In genomic region chr2:104741015-104741758, GRCm38 (mm10) we compare ENCODE assay signal across 13 mouse cellular contexts. TPM values are rescaled to one million over a fixed set of nuclear protein-coding genes. Genes with fewer than 3 reads are reported as not detected.
DNase-seq lines count a peak whose midpoint lies in the region; ATAC-seq and TF ChIP-seq lines count a peak whose summit lies in the region.
"Had no signal": no experiment of that assay in that cellular context is flagged by ENCODE, and none has a peak within 500 bp of the region (broad histone marks: within the 10 kb centered on the region; RNA-seq: fewer than 3 reads in every experiment).

No protein-coding gene starts in this region.

- ATAC-seq in limb, embryonic 11.5 days (ENCODE audit: insufficient number of reproducible peaks, low FRiP score, low TSS enrichment, low read depth): no peak
- ATAC-seq in forebrain, embryonic 15.5 days (replicated peaks): no peak
- ATAC-seq in liver, postnatal 0 days: no peak
- ATAC-seq: inflammation-experienced regulatory T-cells, adult 6 months had no signal

- TF ChIP-seq EP300 in liver, postnatal 0 days (IDR thresholded peaks at IDR 0.05; ENCODE audit: low read depth): no peak

- H3K36me3 ChIP-seq in limb, embryonic 11.5 days (ENCODE audit: control insufficient read depth, insufficient read depth, low read length): no peaks in the 10 kb centered on the region
- no peaks in the 10 kb centered on the region for H3K36me3 ChIP-seq in limb, embryonic 10.5 days
- H3K36me3 ChIP-seq in embryonic facial prominence, embryonic 10.5 days (replicated peaks): no peaks in the 10 kb centered on the region
- H3K36me3 ChIP-seq in forebrain, embryonic 15.5 days: no peaks in the 10 kb centered on the region
- no peaks in the 10 kb centered on the region for H3K36me3 ChIP-seq in liver, postnatal 0 days (replicated peaks; ENCODE audit: insufficient read depth, low read length)
- H3K36me3 ChIP-seq: G1E had no signal

- H3K4me2 ChIP-seq in limb, embryonic 11.5 days (ENCODE audit: low read depth, severe bottlenecking): no peak overlapping the region
- H3K4me2 ChIP-seq in forebrain, embryonic 15.5 days (replicated peaks): peak overlapping the region; percentile 13; the same call in 1 of the 2 replicates
- peak overlapping the region; percentile 77 for H3K4me2 ChIP-seq in liver, postnatal 0 days (ENCODE audit: low read depth, low read length)

- no peaks in the 10 kb centered on the region for H3K4me1 ChIP-seq in limb, embryonic 11.5 days (ENCODE audit: control insufficient read depth, insufficient read depth, low read length)
- peaks cover 22% of the 10 kb centered on the region for H3K4me1 ChIP-seq in limb, embryonic 10.5 days
- peaks cover 24% of the 10 kb centered on the region for H3K4me1 ChIP-seq in embryonic facial prominence, embryonic 10.5 days
- peaks cover 27% of the 10 kb centered on the region for H3K4me1 ChIP-seq in forebrain, embryonic 15.5 days
- H3K4me1 ChIP-seq in liver, postnatal 0 days (ENCODE audit: insufficient read depth): no peaks in the 10 kb centered on the region

- no peaks in the 10 kb centered on the region for H3K9me3 ChIP-seq in limb, embryonic 11.5 days (ENCODE audit: control insufficient read depth, low read length)
- H3K9me3 ChIP-seq in limb, embryonic 10.5 days (replicated peaks): no peaks in the 10 kb centered on the region
- H3K9me3 ChIP-seq in embryonic facial prominence, embryonic 10.5 days: no peaks in the 10 kb centered on the region
- H3K9me3 ChIP-seq in forebrain, embryonic 15.5 days: no peaks in the 10 kb centered on the region
- H3K9me3 ChIP-seq in liver, postnatal 0 days (ENCODE audit: low read length): no peaks in the 10 kb centered on the region
- H3K9me3 ChIP-seq: G1E had no signal

- peaks cover 14% of the 10 kb centered on the region for H3K27me3 ChIP-seq in limb, embryonic 11.5 days (ENCODE audit: control insufficient read depth, insufficient read depth, low read length)
- peaks cover 46% of the 10 kb centered on the region for H3K27me3 ChIP-seq in limb, embryonic 10.5 days (ENCODE audit: low read depth, poor library complexity, severe bottlenecking)
- H3K27me3 ChIP-seq in embryonic facial prominence, embryonic 10.5 days (replicated peaks; ENCODE audit: low read depth, poor library complexity, severe bottlenecking): peaks cover 49% of the 10 kb centered on the region
- no peaks in the 10 kb centered on the region for H3K27me3 ChIP-seq in forebrain, embryonic 15.5 days
- H3K27me3 ChIP-seq in liver, postnatal 0 days (ENCODE audit: insufficient read depth, low read length): peaks cover 6% of the 10 kb centered on the region; the same call in 1 of the 2 replicates

- no peak overlapping the region for H3K27ac ChIP-seq in limb, embryonic 11.5 days (replicated peaks; ENCODE audit: low read depth, low read length)
- H3K27ac ChIP-seq in limb, embryonic 10.5 days: no peak overlapping the region
- no peak overlapping the region for H3K27ac ChIP-seq in embryonic facial prominence, embryonic 10.5 days (replicated peaks)
- H3K27ac ChIP-seq in forebrain, embryonic 15.5 days (replicated peaks): no peak overlapping the region
- H3K27ac ChIP-seq in liver, postnatal 0 days (ENCODE audit: low read depth): peak overlapping the region; percentile 39; the same call in 1 of the 2 replicates

- peak; percentile 22 for DNase-seq in limb, embryonic 11.5 days (ENCODE audit: low spot score)
- no peak for DNase-seq in limb, embryonic 10.5 days (ENCODE audit: low spot score)
- peak; percentile 15 for DNase-seq in embryonic facial prominence, embryonic 10.5 days (ENCODE audit: low spot score)
- no peak for DNase-seq in liver, postnatal 0 days
- no peak for DNase-seq in adrenal gland, postnatal 14 days
- no peak for DNase-seq in lung, postnatal 14 days
- no peak for DNase-seq in natural killer cell, adult 2 months (ENCODE audit: low spot score in 2 of 2)
- DNase-seq: cerebellum, adult 2 months; heart, adult 18-20 months had no signal

- no peak overlapping the region for H3K4me3 ChIP-seq in limb, embryonic 11.5 days (ENCODE audit: low read depth, low read length)
- no peak overlapping the region for H3K4me3 ChIP-seq in limb, embryonic 10.5 days
- no peak overlapping the region for H3K4me3 ChIP-seq in embryonic facial prominence, embryonic 10.5 days
- H3K4me3 ChIP-seq in forebrain, embryonic 15.5 days: no peak overlapping the region
- H3K4me3 ChIP-seq in liver, postnatal 0 days (ENCODE audit: low read depth, low read length): peak overlapping the region; percentile 71

- H3K9ac ChIP-seq in limb, embryonic 11.5 days (ENCODE audit: low read length): no peak overlapping the region
- no peak overlapping the region for H3K9ac ChIP-seq in forebrain, embryonic 15.5 days (replicated peaks)
- H3K9ac ChIP-seq in liver, postnatal 0 days (replicated peaks): peak overlapping the region; percentile 82

- no peak for TF ChIP-seq CTCF in liver, postnatal 0 days (IDR thresholded peaks at IDR 0.05; ENCODE audit: low read depth)

- 29% methylated on average over 7 of the region's 7 CpGs for WGBS in limb, embryonic 11.5 days
- WGBS in limb, embryonic 10.5 days: 28% methylated on average over 7 of the region's 7 CpGs
- WGBS in embryonic facial prominence, embryonic 10.5 days: 26% methylated on average over 7 of the region's 7 CpGs
- 8% methylated on average over 7 of the region's 7 CpGs for WGBS in forebrain, embryonic 15.5 days
- WGBS in liver, postnatal 0 days (ENCODE audit: insufficient replicate concordance): 54% methylated on average over 7 of the region's 7 CpGs

RNA-seq across cellular contexts. Expression of gene Depdc7, which starts 1.5 kb away (rescaled TPM):
- polyA plus RNA-seq in limb, embryonic 11.5 days (2014; fragmentation: Nextera tagmentation; extraction: Ambion mirVana): 4.1 and 4.9 TPM in 2 replicates
- 1.8 and 2.7 TPM in 2 replicates for polyA plus RNA-seq in limb, embryonic 10.5 days (2016; fragmentation: Nextera tagmentation; extraction: Ambion mirVana)
- polyA plus RNA-seq in embryonic facial prominence, embryonic 10.5 days (2016; fragmentation: Nextera tagmentation; extraction: Ambion mirVana): 2.5 and 2.8 TPM in 2 replicates
- 2.0 and 2.8 TPM in 2 replicates for polyA plus RNA-seq in forebrain, embryonic 15.5 days (2015; fragmentation: Nextera tagmentation; extraction: Ambion mirVana)
- polyA plus RNA-seq in liver, postnatal 0 days (2015; fragmentation: Nextera tagmentation; extraction: Ambion mirVana): 20.6 and 21.6 TPM in 2 replicates
- 1.8 and 5.2 TPM in 2 replicates for total RNA-seq in adrenal gland, postnatal 14 days (2021)
- polyA plus RNA-seq: inflammation-experienced regulatory T-cells, adult 6 months had no signal

RNA-seq across cellular contexts. Expression of gene Pin1rt1, which starts 25.0 kb away (rescaled TPM):
- not detected in 2 replicates for polyA plus RNA-seq in limb, embryonic 11.5 days (2014; fragmentation: Nextera tagmentation; extraction: Ambion mirVana)
- 0.13 TPM in 1 of 2 replicates, not detected in the other for polyA plus RNA-seq in limb, embryonic 10.5 days (2016; fragmentation: Nextera tagmentation; extraction: Ambion mirVana)
- polyA plus RNA-seq in embryonic facial prominence, embryonic 10.5 days (2016; fragmentation: Nextera tagmentation; extraction: Ambion mirVana): 0.16 TPM in 1 of 2 replicates, not detected in the other
- 0.24 TPM in 1 of 2 replicates, not detected in the other for polyA plus RNA-seq in forebrain, embryonic 15.5 days (2015; fragmentation: Nextera tagmentation; extraction: Ambion mirVana)
- polyA plus RNA-seq in liver, postnatal 0 days (2015; fragmentation: Nextera tagmentation; extraction: Ambion mirVana): not detected in 2 replicates
- total RNA-seq in adrenal gland, postnatal 14 days (2021): not detected in 2 replicates
- total RNA-seq: G1E; heart, adult 18-20 months; megakaryocyte, adult 5-6 weeks had no signal
- polyA plus RNA-seq: G1E; inflammation-experienced regulatory T-cells, adult 6 months had no signal

RNA-seq across cellular contexts. Expression of gene Tcp11l1, which starts 29.2 kb away (rescaled TPM):
- polyA plus RNA-seq in limb, embryonic 11.5 days (2014; fragmentation: Nextera tagmentation; extraction: Ambion mirVana): 63.2 and 64.8 TPM in 2 replicates
- 35.0 and 52.5 TPM in 2 replicates for polyA plus RNA-seq in limb, embryonic 10.5 days (2016; fragmentation: Nextera tagmentation; extraction: Ambion mirVana)
- 48.5 and 52.2 TPM in 2 replicates for polyA plus RNA-seq in embryonic facial prominence, embryonic 10.5 days (2016; fragmentation: Nextera tagmentation; extraction: Ambion mirVana)
- polyA plus RNA-seq in forebrain, embryonic 15.5 days (2015; fragmentation: Nextera tagmentation; extraction: Ambion mirVana): 60.4 and 62.3 TPM in 2 replicates
- 10.5 and 12.1 TPM in 2 replicates for polyA plus RNA-seq in liver, postnatal 0 days (2015; fragmentation: Nextera tagmentation; extraction: Ambion mirVana)
- total RNA-seq in adrenal gland, postnatal 14 days (2021): 9.0 and 10.6 TPM in 2 replicates

Comparison
In these comparisons a context has a peak if more than half of its experiments do, and no peak if none do; other contexts are left out.
1. DNase-seq: peak in limb, embryonic 11.5 days (single experiment) and embryonic facial prominence, embryonic 10.5 days (single experiment); none in limb, embryonic 10.5 days (single experiment), liver, postnatal 0 days (single experiment), adrenal gland, postnatal 14 days (single experiment), lung, postnatal 14 days (single experiment) and natural killer cell, adult 2 months (0 of 2).